ENCODE assay signal across 29 mouse cellular contexts in genomic region chr7:80081586-80082554, GRCm38 (mm10). TPM values are rescaled to one million over a fixed set of nuclear protein-coding genes. Genes with fewer than 3 reads are reported as not detected.
A peak's percentile ranks its signal among the peaks of the same experiment; 100 is the strongest.
DNase-seq lines count a peak whose midpoint lies in the region; ATAC-seq and TF ChIP-seq lines count a peak whose summit lies in the region.
"Had no signal": no experiment of that assay in that cellular context is flagged by ENCODE, and none has a peak within 500 bp of the region (broad histone marks: within the 10 kb centered on the region; RNA-seq: fewer than 3 reads in every experiment).

No protein-coding gene starts in this region.

- intact Hi-C loops in gastrocnemius, postnatal 36 days (cut with DNase I) = loop anchor here (10.0 kb wide), 1 partner anchor 147 kb away; the partner anchor contains the start of gene Arpin

- 95% methylated on average over 42 of the region's 42 CpGs for WGBS in forebrain, embryonic 10.5 days
- WGBS in forebrain, embryonic 12.5 days = 95% methylated on average over 42 of the region's 42 CpGs
- 88% methylated on average over 42 of the region's 42 CpGs for WGBS in heart, embryonic 13.5 days
- 85% methylated on average over 42 of the region's 42 CpGs for WGBS in liver, adult 2 months
- WGBS in liver, embryonic 11.5 days = 92% methylated on average over 42 of the region's 42 CpGs
- 94% methylated on average over 42 of the region's 42 CpGs for WGBS in limb, embryonic 10.5 days

- TF ChIP-seq POLR2A in liver, adult 2 months (IDR thresholded peaks at IDR 0.05; ENCODE audit: extremely low read depth, insufficient read depth, low read length) = no peak

- no peak overlapping the region for H3K4me2 ChIP-seq in forebrain, embryonic 12.5 days
- H3K4me2 ChIP-seq in heart, embryonic 13.5 days = no peak overlapping the region
- no peak overlapping the region for H3K4me2 ChIP-seq in liver, embryonic 11.5 days
- H3K4me2 ChIP-seq: embryonic facial prominence, embryonic 15.5 days; hindbrain, embryonic 12.5 days; liver, embryonic 12.5 days; midbrain, embryonic 15.5 days; neural tube, embryonic 12.5 days had no signal

- H3K9ac ChIP-seq in forebrain, embryonic 12.5 days = no peak overlapping the region
- 0 out of 2 replicates have a peak overlapping the region, but pooled peaks have one; percentile 10 for H3K9ac ChIP-seq in heart, embryonic 13.5 days
- H3K9ac ChIP-seq in liver, adult 2 months (ENCODE audit: low read depth, low read length) = no peak overlapping the region
- no peak overlapping the region for H3K9ac ChIP-seq in liver, embryonic 11.5 days (ENCODE audit: low read depth, low read length)
- H3K9ac ChIP-seq: embryonic facial prominence, embryonic 15.5 days; hindbrain, embryonic 12.5 days; liver, embryonic 12.5 days; liver, postnatal 0 days; midbrain, embryonic 15.5 days; neural tube, embryonic 12.5 days had no signal

- no peak for TF ChIP-seq CTCF in liver, adult 2 months (IDR thresholded peaks at IDR 0.05; ENCODE audit: low read depth, low read length)

- peaks cover 47% of the 10 kb centered on the region for H3K4me1 ChIP-seq in forebrain, embryonic 10.5 days
- H3K4me1 ChIP-seq in forebrain, embryonic 12.5 days = peaks cover 22% of the 10 kb centered on the region
- H3K4me1 ChIP-seq in heart, embryonic 13.5 days = peaks cover 59% of the 10 kb centered on the region
- H3K4me1 ChIP-seq in liver, adult 2 months (ENCODE audit: control insufficient read depth, insufficient read depth, low read length) = peaks cover 17% of the 10 kb centered on the region
- peaks cover 32% of the 10 kb centered on the region for H3K4me1 ChIP-seq in liver, embryonic 11.5 days (replicated peaks; ENCODE audit: control insufficient read depth, insufficient read depth, low read length)
- peaks cover 31% of the 10 kb centered on the region for H3K4me1 ChIP-seq in limb, embryonic 10.5 days

- no peak overlapping the region for H3K4me3 ChIP-seq in forebrain, embryonic 10.5 days
- H3K4me3 ChIP-seq in forebrain, embryonic 12.5 days (replicated peaks) = no peak overlapping the region
- no peak overlapping the region for H3K4me3 ChIP-seq in heart, embryonic 13.5 days
- no peak overlapping the region for H3K4me3 ChIP-seq in liver, adult 2 months (ENCODE audit: insufficient read depth, low read depth, low read length)
- H3K4me3 ChIP-seq in liver, embryonic 11.5 days (ENCODE audit: low read depth, low read length) = no peak overlapping the region
- H3K4me3 ChIP-seq in limb, embryonic 10.5 days = no peak overlapping the region
- H3K4me3 ChIP-seq: embryonic facial prominence, embryonic 10.5 days; embryonic facial prominence, embryonic 15.5 days; hindbrain, embryonic 12.5 days; liver, embryonic 12.5 days; midbrain, embryonic 15.5 days; myocyte; neural tube, embryonic 12.5 days had no signal

- H3K9me3 ChIP-seq in forebrain, embryonic 10.5 days = no peaks in the 10 kb centered on the region
- no peaks in the 10 kb centered on the region for H3K9me3 ChIP-seq in forebrain, embryonic 12.5 days
- H3K9me3 ChIP-seq in heart, embryonic 13.5 days = no peaks in the 10 kb centered on the region
- no peaks in the 10 kb centered on the region for H3K9me3 ChIP-seq in liver, embryonic 11.5 days (ENCODE audit: control insufficient read depth, low read length)
- H3K9me3 ChIP-seq in limb, embryonic 10.5 days (replicated peaks) = no peaks in the 10 kb centered on the region
- H3K9me3 ChIP-seq: embryonic facial prominence, embryonic 10.5 days; embryonic facial prominence, embryonic 15.5 days; hindbrain, embryonic 12.5 days; liver, embryonic 12.5 days; midbrain, embryonic 15.5 days; neural tube, embryonic 12.5 days had no signal

- no peaks in the 10 kb centered on the region for H3K27me3 ChIP-seq in forebrain, embryonic 10.5 days (ENCODE audit: poor library complexity, severe bottlenecking)
- no peaks in the 10 kb centered on the region for H3K27me3 ChIP-seq in forebrain, embryonic 12.5 days
- no peaks in the 10 kb centered on the region for H3K27me3 ChIP-seq in heart, embryonic 13.5 days (replicated peaks)
- no peaks in the 10 kb centered on the region for H3K27me3 ChIP-seq in liver, adult 2 months (ENCODE audit: control insufficient read depth, insufficient read depth, low read length)
- no peaks in the 10 kb centered on the region for H3K27me3 ChIP-seq in liver, embryonic 11.5 days (replicated peaks; ENCODE audit: control insufficient read depth, insufficient read depth, low read length)
- no peaks in the 10 kb centered on the region for H3K27me3 ChIP-seq in limb, embryonic 10.5 days (ENCODE audit: low read depth, poor library complexity, severe bottlenecking)
- H3K27me3 ChIP-seq: embryonic facial prominence, embryonic 15.5 days; hindbrain, embryonic 12.5 days; liver, embryonic 12.5 days; midbrain, embryonic 15.5 days; neural tube, embryonic 12.5 days; Patski had no signal

- DNase-seq in forebrain, embryonic 10.5 days (ENCODE audit: extremely low spot score, low spot score) = no peak
- no peak for DNase-seq in heart, adult 9 months (ENCODE audit: low spot score in 2 of 2)
- DNase-seq in liver, adult 2 months (ENCODE audit: extremely low read depth, low read depth, low spot score) = peak; percentile 70
- no peak for DNase-seq in liver, embryonic 11.5 days (ENCODE audit: low spot score)
- DNase-seq in limb, embryonic 10.5 days (ENCODE audit: low spot score) = no peak
- no peak for DNase-seq in gastrocnemius, postnatal 36 days
- DNase-seq: adrenal gland, postnatal 10 days; cerebellum, adult 8-10 months; cerebellum, postnatal 25 days; kidney, postnatal 14 days; layer of hippocampus, adult 9-11 months; liver, postnatal 0 days; right cerebral cortex, adult 18-20 months; thymus, adult 18-20 months; thymus, postnatal 25 days had no signal

- peak overlapping the region; percentile 60; the same call in 1 of the 2 replicates for H3K27ac ChIP-seq in forebrain, embryonic 10.5 days
- no peak overlapping the region for H3K27ac ChIP-seq in forebrain, embryonic 12.5 days
- 0 out of 2 replicates have a peak overlapping the region, but pooled peaks have one; percentile 12 for H3K27ac ChIP-seq in heart, embryonic 13.5 days (replicated peaks)
- no peak overlapping the region for H3K27ac ChIP-seq in liver, adult 2 months (replicated peaks; ENCODE audit: insufficient read depth, low read depth, low read length)
- H3K27ac ChIP-seq in liver, embryonic 11.5 days (ENCODE audit: low read depth, low read length) = no peak overlapping the region
- 0 out of 2 replicates have a peak overlapping the region, but pooled peaks have one; percentile 36 for H3K27ac ChIP-seq in limb, embryonic 10.5 days
- H3K27ac ChIP-seq: embryonic facial prominence, embryonic 10.5 days; embryonic facial prominence, embryonic 15.5 days; hindbrain, embryonic 12.5 days; liver, embryonic 12.5 days; macrophage; midbrain, embryonic 15.5 days; neural tube, embryonic 12.5 days; stomach, postnatal 0 days had no signal

- ATAC-seq in forebrain, embryonic 12.5 days (ENCODE audit: low FRiP score) = no peak
- no peak for ATAC-seq in heart, embryonic 13.5 days (ENCODE audit: extremely low read depth, insufficient number of reproducible peaks, low FRiP score, low TSS enrichment)
- ATAC-seq in liver, embryonic 11.5 days (replicated peaks; ENCODE audit: low FRiP score) = no peak
- ATAC-seq: forebrain, embryonic 16.5 days; intestine, embryonic 16.5 days; liver, embryonic 12.5 days; liver, postnatal 0 days; midbrain, embryonic 15.5 days; Patski had no signal

- peaks cover 63% of the 10 kb centered on the region for H3K36me3 ChIP-seq in forebrain, embryonic 10.5 days (replicated peaks)
- peaks cover 48% of the 10 kb centered on the region for H3K36me3 ChIP-seq in forebrain, embryonic 12.5 days (replicated peaks)
- H3K36me3 ChIP-seq in heart, embryonic 13.5 days = peaks cover 44% of the 10 kb centered on the region
- no peaks in the 10 kb centered on the region; the same call in 1 of the 2 replicates for H3K36me3 ChIP-seq in liver, adult 2 months (ENCODE audit: control insufficient read depth, insufficient read depth, low read length)
- H3K36me3 ChIP-seq in liver, embryonic 11.5 days (ENCODE audit: control insufficient read depth, insufficient read depth, low read length) = peaks cover 14% of the 10 kb centered on the region
- peaks cover 50% of the 10 kb centered on the region for H3K36me3 ChIP-seq in limb, embryonic 10.5 days

- H3K79me2 ChIP-seq in liver, adult 2 months (ENCODE audit: control insufficient read depth, insufficient read depth, low read length) = no peaks in the 10 kb centered on the region

RNA-seq across cellular contexts. Expression of gene Idh2, which starts 33.3 kb away (rescaled TPM):
- polyA plus RNA-seq in forebrain, embryonic 10.5 days (2016; fragmentation: Nextera tagmentation; extraction: Ambion mirVana) = 462 and 476 TPM in 2 replicates
- polyA plus RNA-seq in forebrain, embryonic 12.5 days (2016; fragmentation: Nextera tagmentation; extraction: Ambion mirVana) = 359 and 369 TPM in 2 replicates
- 1,911 and 2,152 TPM in 2 replicates for polyA plus RNA-seq in heart, embryonic 13.5 days (2015; fragmentation: Nextera tagmentation; extraction: Ambion mirVana)
- total RNA-seq in liver, adult 2 months (2014; rRNA removed) = 177 and 195 TPM in 2 replicates
- polyA plus RNA-seq in liver, adult 2 months (2012; rRNA removed) = 163 and 164 TPM in 2 replicates
- 259 and 268 TPM in 2 replicates for polyA plus RNA-seq in liver, embryonic 11.5 days (2014; fragmentation: Nextera tagmentation; extraction: Ambion mirVana)
- 533 and 582 TPM in 2 replicates for polyA plus RNA-seq in limb, embryonic 10.5 days (2016; fragmentation: Nextera tagmentation; extraction: Ambion mirVana)
- total RNA-seq in gastrocnemius, postnatal 36 days (2021) = 100 to 1,000 TPM; 186 to 375 TPM

RNA-seq across cellular contexts. Expression of gene Zfp710, which starts 57.3 kb away (rescaled TPM):
- polyA plus RNA-seq in forebrain, embryonic 10.5 days (2016; fragmentation: Nextera tagmentation; extraction: Ambion mirVana) = 33.3 and 33.4 TPM in 2 replicates
- 30.5 and 33.9 TPM in 2 replicates for polyA plus RNA-seq in forebrain, embryonic 12.5 days (2016; fragmentation: Nextera tagmentation; extraction: Ambion mirVana)
- polyA plus RNA-seq in heart, embryonic 13.5 days (2015; fragmentation: Nextera tagmentation; extraction: Ambion mirVana) = 11.6 and 12.1 TPM in 2 replicates
- total RNA-seq in liver, adult 2 months (2014; rRNA removed) = 5.4 and 5.6 TPM in 2 replicates
- 9.7 and 12.7 TPM in 2 replicates for polyA plus RNA-seq in liver, adult 2 months (2012; rRNA removed)
- 10.8 and 11.8 TPM in 2 replicates for polyA plus RNA-seq in liver, embryonic 11.5 days (2014; fragmentation: Nextera tagmentation; extraction: Ambion mirVana)
- 19.4 and 19.7 TPM in 2 replicates for polyA plus RNA-seq in limb, embryonic 10.5 days (2016; fragmentation: Nextera tagmentation; extraction: Ambion mirVana)
- 10 to 100 TPM; 24.2 to 26.5 TPM for total RNA-seq in gastrocnemius, postnatal 36 days (2021)

Comparison
In these comparisons a context has a peak if more than half of its experiments do, and no peak if none do; other contexts are left out.
1. H3K27ac ChIP-seq: peak in forebrain, embryonic 10.5 days (single experiment), heart, embryonic 13.5 days (single experiment) and limb, embryonic 10.5 days (single experiment); none in forebrain, embryonic 12.5 days (single experiment), liver, adult 2 months (single experiment) and liver, embryonic 11.5 days (single experiment).